Mouse (Mus musculus): ENCODE data around the gene Mettl16.
"Not testable (repeated sequence)": the region's sequence is repeated elsewhere in the genome, so short reads cannot be mapped to it uniquely, and the experiment has no call there.

- not testable (repeated sequence) for TF ChIP-seq TAL1 (conservative IDR thresholded peaks at IDR 0.05; ENCODE audit: low read depth, low read length); CTCF (IDR thresholded peaks at IDR 0.05; ENCODE audit: low read depth, low read length); GATA2 (IDR thresholded peaks at IDR 0.05; ENCODE audit: borderline replicate concordance, low read depth, low read length); POLR2AphosphoS5 (IDR thresholded peaks at IDR 0.05; ENCODE audit: insufficient replicate concordance, low read depth, low read length); GATA1 (IDR thresholded peaks at IDR 0.05; ENCODE audit: borderline replicate concordance, low read length)
These were observed 40.4 kb downstream of the Mettl16 start for GRCm38 (mm10) chr11:74811027-74811426.
